In genomic region chr12:112277511-112277910, GRCm38 (mm10) we compare ENCODE assay signal across 12 mouse cellular contexts.
A peak's percentile ranks its signal among the peaks of the same experiment; 100 is the strongest.
DNase-seq lines count a peak whose midpoint lies in the region; ATAC-seq and TF ChIP-seq lines count a peak whose summit lies in the region.
"Had no signal": no experiment of that assay in that cellular context is flagged by ENCODE, and none has a peak within 500 bp of the region (broad histone marks: within the 10 kb centered on the region; RNA-seq: fewer than 3 reads in every experiment).

No protein-coding gene starts in this region.

- no peak for TF ChIP-seq CTCF in E14TG2a.4 (conservative IDR thresholded peaks at IDR 0.05; ENCODE audit: low read length)
- TF ChIP-seq CTCF in layer of hippocampus, adult 2 months (conservative IDR thresholded peaks at IDR 0.05): no peak

- H3K36me3 ChIP-seq in heart, embryonic 10.5 days: no peaks in the 10 kb centered on the region
- no peaks in the 10 kb centered on the region for H3K36me3 ChIP-seq in E14TG2a.4 (ENCODE audit: insufficient read depth, low read length)
- H3K36me3 ChIP-seq: hindbrain, embryonic 13.5 days had no signal

- peaks cover 71% of the 10 kb centered on the region for H3K4me1 ChIP-seq in heart, embryonic 10.5 days
- H3K4me1 ChIP-seq in E14TG2a.4 (replicated peaks; ENCODE audit: low read depth, low read length): peaks cover 31% of the 10 kb centered on the region

- peaks cover 21% of the 10 kb centered on the region; the same call in 1 of the 2 replicates for H3K27me3 ChIP-seq in heart, embryonic 10.5 days (ENCODE audit: insufficient read depth, poor library complexity, severe bottlenecking)
- H3K27me3 ChIP-seq in E14TG2a.4 (ENCODE audit: insufficient read depth, low read length): peaks cover 36% of the 10 kb centered on the region

- H3K4me3 ChIP-seq in heart, embryonic 10.5 days: no peak overlapping the region
- H3K4me3 ChIP-seq in E14TG2a.4 (replicated peaks; ENCODE audit: low read length): peak overlapping the region; percentile 15; the same call in 1 of the 2 replicates
- no peak overlapping the region for H3K4me3 ChIP-seq in layer of hippocampus, adult 2 months
- H3K4me3 ChIP-seq: erythroblast, embryonic 14.5 days; gastrocnemius, adult 2 months; hindbrain, embryonic 13.5 days had no signal

- ATAC-seq in erythroid progenitor cell, adult 5-6 weeks (replicated peaks; ENCODE audit: low FRiP score, poor library complexity, severe bottlenecking): no peak

- no peaks in the 10 kb centered on the region for H3K9me3 ChIP-seq in heart, embryonic 10.5 days
- H3K9me3 ChIP-seq in E14TG2a.4 (ENCODE audit: low read length): no peaks in the 10 kb centered on the region
- H3K9me3 ChIP-seq: hindbrain, embryonic 13.5 days had no signal

- H3K27ac ChIP-seq in heart, embryonic 10.5 days: 0 out of 2 replicates have a peak overlapping the region, but pooled peaks have one; percentile 3
- H3K27ac ChIP-seq in layer of hippocampus, adult 2 months: no peak overlapping the region

- 77% methylated on average over 14 of the region's 14 CpGs for WGBS in heart, embryonic 10.5 days

- DNase-seq in heart, embryonic 10.5 days (ENCODE audit: low spot score): no peak
- no peak for DNase-seq in heart, adult 8-10 months (ENCODE audit: low spot score)
- DNase-seq in embryo, embryonic 10 days (ENCODE audit: low spot score): peak; percentile 51
- DNase-seq in liver: peak; percentile 25
- DNase-seq in layer of hippocampus, postnatal 25 days (ENCODE audit: extremely low spot score in 1 of 2, low spot score in 1 of 2): no peak
- DNase-seq in layer of hippocampus, adult 2 months (ENCODE audit: low spot score in 2 of 2): no peak
- DNase-seq: cerebellum, postnatal 10 days; gastrocnemius, adult 2 months had no signal

Comparison
In these comparisons a context has a peak if more than half of its experiments do, and no peak if none do; other contexts are left out.
1. DNase-seq: peak in embryo, embryonic 10 days (single experiment) and liver (single experiment); none in heart, embryonic 10.5 days (single experiment), heart, adult 8-10 months (single experiment), layer of hippocampus, postnatal 25 days (0 of 2) and layer of hippocampus, adult 2 months (0 of 2).